Mouse (Mus musculus): Measurements from ENCODE around the gene Mindy3. TPM values are rescaled to one million over a fixed set of nuclear protein-coding genes. Genes with fewer than 3 reads are reported as not detected.

Gene Mindy3
- polyA plus RNA-seq, 1 experiment from 2014 or later = 21.7 TPM

DNA sequence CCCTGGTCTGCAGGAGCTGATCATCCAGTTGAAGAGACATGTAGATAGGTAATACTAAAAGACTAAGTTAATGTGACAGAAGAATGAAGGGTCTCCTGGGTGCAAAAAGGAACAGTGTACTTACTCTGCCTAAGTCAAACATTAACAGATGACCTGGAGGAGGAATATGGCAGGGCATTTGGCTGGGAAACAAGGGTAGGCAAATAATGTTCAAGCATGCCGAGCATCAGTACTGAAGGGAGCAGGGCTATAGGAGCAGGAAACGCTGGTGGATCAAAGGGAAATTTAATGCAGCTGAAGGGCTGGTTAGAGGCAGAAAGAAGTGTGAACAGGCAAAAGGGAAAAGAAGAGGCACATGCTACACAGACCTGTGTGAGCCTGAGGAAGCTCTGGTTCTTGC is 8.1 kb downstream of the Mindy3 start:
- no peak overlapping the region for H3K4me3 ChIP-seq (replicated peaks)
- DNase-seq (no peak), ATAC-seq (ENCODE audit: low read depth) (peak; percentile 46)
- H3K27me3 ChIP-seq = no peaks in the 10 kb centered on the region
- no peak overlapping the region for H3K9ac ChIP-seq
- H3K36me3 ChIP-seq = peaks cover 12% of the 10 kb centered on the region
- H3K9me3 ChIP-seq (replicated peaks) = no peaks in the 10 kb centered on the region
- WGBS (ENCODE audit: insufficient replicate concordance) = 56% methylated on average over 2 of the region's 2 CpGs
- H3K4me2 ChIP-seq = no peak overlapping the region
- no peak overlapping the region for H3K27ac ChIP-seq
- H3K4me1 ChIP-seq (replicated peaks) = peaks cover 37% of the 10 kb centered on the region

DNA sequence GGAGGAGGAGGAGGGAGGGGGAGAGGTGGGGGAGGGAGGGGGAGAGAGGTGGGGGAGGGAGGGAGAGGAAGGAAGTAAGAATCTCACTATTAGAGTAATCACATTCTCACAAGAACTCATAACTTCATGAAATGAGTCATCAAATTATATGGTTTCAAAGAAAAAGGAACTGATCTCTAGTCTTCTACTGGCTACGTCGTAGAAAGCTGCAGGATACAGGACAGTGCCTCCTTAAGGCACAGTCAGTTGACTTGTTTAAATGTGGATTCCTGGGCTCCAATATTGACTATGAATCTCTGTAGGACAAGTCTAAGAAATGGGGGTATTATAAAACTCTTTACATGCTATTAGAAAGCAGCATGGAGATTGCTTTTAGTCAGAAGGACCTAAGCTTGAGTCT is 12.5 kb downstream of the Mindy3 start:
- peaks cover 10% of the 10 kb centered on the region for H3K36me3 ChIP-seq
- ATAC-seq (ENCODE audit: low read depth) (no peak), DNase-seq (no peak)
- no peaks in the 10 kb centered on the region for H3K9me3 ChIP-seq (replicated peaks)
- peaks cover 7% of the 10 kb centered on the region for H3K4me1 ChIP-seq (replicated peaks)
- no peak overlapping the region for H3K27ac ChIP-seq
- H3K4me2 ChIP-seq = no peak overlapping the region
- no peaks in the 10 kb centered on the region for H3K27me3 ChIP-seq
- no peak overlapping the region for H3K9ac ChIP-seq
- H3K4me3 ChIP-seq (replicated peaks) = no peak overlapping the region
- 59% methylated on average over 2 of the region's 2 CpGs for WGBS (ENCODE audit: insufficient replicate concordance)

DNA sequence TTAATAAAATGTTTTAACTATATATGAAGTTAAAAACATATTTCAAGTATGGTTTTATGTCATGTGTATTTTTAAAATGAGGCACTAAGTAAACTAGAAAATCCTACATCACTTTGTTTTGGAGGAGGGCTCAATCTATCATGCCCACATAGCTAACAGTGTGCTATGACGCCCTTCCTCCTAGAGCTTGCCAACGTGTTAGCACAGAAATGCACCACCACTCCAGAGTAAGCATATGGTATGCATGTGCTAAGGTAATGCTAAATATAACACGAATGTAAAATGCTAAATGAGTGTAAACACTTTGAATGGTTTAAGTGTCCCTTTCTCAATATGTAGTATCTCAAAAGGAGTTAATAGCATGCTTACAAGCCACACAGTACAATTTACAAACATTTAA is 16.8 kb downstream of the Mindy3 start:
- DNase-seq (no peak), ATAC-seq (ENCODE audit: low read depth) (no peak)
- Histone ChIP-seq H3K4me1 (replicated peaks) (peaks cover 2% of the 10 kb centered on the region; the same call in 1 of the 2 replicates), H3K9me3 (replicated peaks) (no peaks in the 10 kb centered on the region), H3K27ac (no peak overlapping the region), H3K27me3 (no peaks in the 10 kb centered on the region), H3K9ac (no peak overlapping the region), H3K4me3 (replicated peaks) (no peak overlapping the region), H3K36me3 (peaks cover 7% of the 10 kb centered on the region), H3K4me2 (no peak overlapping the region)
- WGBS (ENCODE audit: insufficient replicate concordance) = 65% methylated on average over 3 of the region's 3 CpGs

DNA sequence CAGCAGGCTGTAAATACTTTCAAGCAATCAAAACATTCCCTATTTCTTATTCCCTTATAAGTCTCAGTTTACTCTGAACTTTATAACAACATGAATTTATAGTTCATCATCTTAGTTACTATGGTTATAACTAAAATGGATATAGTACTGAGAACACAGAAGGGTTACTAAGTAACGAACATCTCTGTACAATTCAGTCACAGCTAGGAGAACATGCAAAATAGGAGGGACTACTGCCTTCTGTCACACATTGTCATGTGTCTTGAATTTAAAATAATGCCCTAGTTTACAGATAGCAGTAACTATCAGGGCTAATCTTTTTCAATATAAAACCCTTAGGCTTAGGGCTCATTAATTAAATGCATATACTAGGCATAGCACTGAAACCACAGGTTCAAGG is 18.1 kb downstream of the Mindy3 start:
- no peaks in the 10 kb centered on the region for H3K27me3 ChIP-seq
- no peak overlapping the region for H3K4me3 ChIP-seq (replicated peaks)
- no peak for ATAC-seq (ENCODE audit: low read depth)
- no peaks in the 10 kb centered on the region for H3K9me3 ChIP-seq (replicated peaks)
- no peak overlapping the region for H3K9ac ChIP-seq
- 90% methylated on average over 1 of the region's 1 CpGs for WGBS (ENCODE audit: insufficient replicate concordance)
- DNase-seq = no peak
- H3K4me1 ChIP-seq (replicated peaks) = peaks cover 2% of the 10 kb centered on the region; the same call in 1 of the 2 replicates
- no peak overlapping the region for H3K27ac ChIP-seq
- peaks cover 9% of the 10 kb centered on the region for H3K36me3 ChIP-seq
- no peak overlapping the region for H3K4me2 ChIP-seq

DNA sequence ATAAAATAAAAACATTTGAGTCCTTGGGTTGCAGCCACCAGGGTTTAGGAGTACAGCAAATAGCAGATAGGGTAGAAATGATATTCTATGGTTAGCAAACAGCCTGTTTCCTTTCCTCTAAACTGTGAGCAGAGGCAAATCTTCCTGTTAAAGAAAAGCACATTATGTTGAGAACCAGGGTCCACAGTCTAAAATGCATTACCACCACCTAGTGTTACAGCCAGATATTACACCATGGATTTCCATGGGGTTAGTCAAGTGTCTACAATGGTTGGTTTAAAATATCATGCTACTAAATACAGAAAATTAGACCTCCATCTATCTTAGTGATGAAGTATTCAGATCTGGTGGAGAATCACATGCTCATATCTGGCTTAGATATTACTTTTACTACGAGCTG is 30.2 kb downstream of the Mindy3 start:
- Histone ChIP-seq H3K4me3 (replicated peaks) (no peak overlapping the region), H3K4me2 (no peak overlapping the region), H3K4me1 (replicated peaks) (no peaks in the 10 kb centered on the region), H3K9ac (no peak overlapping the region), H3K27ac (no peak overlapping the region), H3K27me3 (no peaks in the 10 kb centered on the region), H3K9me3 (replicated peaks) (no peaks in the 10 kb centered on the region), H3K36me3 (peaks cover 33% of the 10 kb centered on the region)
- DNase-seq (peak; percentile 34), ATAC-seq (ENCODE audit: low read depth) (peak; percentile 70)
- 31% methylated on average over 1 of the region's 1 CpGs for WGBS (ENCODE audit: insufficient replicate concordance)

DNA sequence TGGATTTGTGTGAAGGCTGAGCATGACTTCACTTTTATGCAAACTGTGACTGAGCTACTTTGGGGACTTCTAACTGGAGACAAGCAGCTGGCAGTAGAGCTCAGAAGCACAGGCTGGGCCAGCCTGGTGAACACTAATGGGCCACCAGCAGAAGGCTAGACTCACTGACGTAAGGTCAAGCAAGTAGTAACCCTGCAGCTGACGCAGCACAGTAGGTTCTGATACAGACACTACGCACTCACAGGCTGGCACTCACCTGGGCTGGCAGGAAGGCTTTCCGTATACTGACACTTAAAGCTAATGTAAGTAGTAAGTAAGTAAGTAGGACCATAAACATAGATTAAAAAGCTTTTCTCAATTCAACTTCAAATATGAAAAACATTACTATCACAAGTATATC is 30.7 kb downstream of the Mindy3 start:
- no peaks in the 10 kb centered on the region for H3K9me3 ChIP-seq (replicated peaks)
- no peak overlapping the region for H3K9ac ChIP-seq
- H3K4me2 ChIP-seq = no peak overlapping the region
- H3K4me3 ChIP-seq (replicated peaks) = no peak overlapping the region
- peaks cover 33% of the 10 kb centered on the region for H3K36me3 ChIP-seq
- no peaks in the 10 kb centered on the region for H3K27me3 ChIP-seq
- no peaks in the 10 kb centered on the region for H3K4me1 ChIP-seq (replicated peaks)
- WGBS (ENCODE audit: insufficient replicate concordance) = 87% methylated on average over 4 of the region's 4 CpGs
- H3K27ac ChIP-seq = no peak overlapping the region
- ATAC-seq (ENCODE audit: low read depth) (peak; percentile 51; the same call in 1 of the 2 replicates), DNase-seq (no peak)

DNA sequence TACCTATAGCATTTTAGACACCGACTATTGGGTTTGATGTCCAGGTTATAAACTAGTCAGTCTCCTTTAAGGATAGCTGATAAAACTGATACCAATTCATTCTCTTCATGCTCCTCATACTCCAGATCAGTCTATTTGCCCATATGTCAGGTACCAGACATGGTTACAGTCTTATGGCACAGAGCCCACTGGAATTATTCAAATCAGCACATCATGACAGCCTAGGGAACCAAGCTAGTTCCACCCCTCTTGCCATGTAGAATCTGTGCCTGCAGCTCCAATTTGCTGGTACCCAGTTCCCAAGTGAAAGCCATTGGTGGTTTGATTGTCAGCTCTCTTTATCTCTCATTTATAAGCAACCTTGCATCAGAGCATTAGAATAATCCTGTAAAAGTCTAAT is 34.9 kb downstream of the Mindy3 start:
- no peak overlapping the region for H3K4me3 ChIP-seq (replicated peaks)
- WGBS (ENCODE audit: insufficient replicate concordance) = 79% methylated on average over 1 of the region's 1 CpGs
- ATAC-seq (ENCODE audit: low read depth) (no peak), DNase-seq (no peak)
- no peak overlapping the region for H3K4me2 ChIP-seq
- H3K4me1 ChIP-seq (replicated peaks) = peaks cover under 1% of the 10 kb centered on the region
- no peak overlapping the region for H3K9ac ChIP-seq
- no peak overlapping the region for H3K27ac ChIP-seq
- peaks cover 40% of the 10 kb centered on the region for H3K36me3 ChIP-seq
- no peaks in the 10 kb centered on the region for H3K27me3 ChIP-seq
- H3K9me3 ChIP-seq (replicated peaks) = no peaks in the 10 kb centered on the region

DNA sequence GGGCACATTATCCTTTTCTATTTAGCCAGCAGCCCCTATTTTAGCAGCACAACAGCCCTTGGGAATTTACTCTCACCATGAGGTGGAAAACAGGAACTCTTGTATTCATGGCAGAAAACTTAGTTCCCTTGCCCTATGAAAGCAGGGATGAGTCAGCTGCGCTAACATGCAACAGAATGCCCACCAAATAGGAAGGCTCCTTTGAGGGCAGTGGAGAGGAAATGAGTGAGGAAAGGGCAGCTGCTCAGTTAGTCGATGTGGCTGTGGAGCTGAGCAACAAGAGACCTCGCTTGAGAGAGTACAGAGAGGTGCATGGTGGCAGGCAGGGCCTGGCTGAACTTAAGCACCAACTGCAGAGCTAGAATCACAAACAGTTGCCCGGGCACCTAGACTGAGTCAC is 36.6 kb downstream of the Mindy3 start:
- peak overlapping the region; percentile 3; the same call in 1 of the 2 replicates for H3K27ac ChIP-seq

DNA sequence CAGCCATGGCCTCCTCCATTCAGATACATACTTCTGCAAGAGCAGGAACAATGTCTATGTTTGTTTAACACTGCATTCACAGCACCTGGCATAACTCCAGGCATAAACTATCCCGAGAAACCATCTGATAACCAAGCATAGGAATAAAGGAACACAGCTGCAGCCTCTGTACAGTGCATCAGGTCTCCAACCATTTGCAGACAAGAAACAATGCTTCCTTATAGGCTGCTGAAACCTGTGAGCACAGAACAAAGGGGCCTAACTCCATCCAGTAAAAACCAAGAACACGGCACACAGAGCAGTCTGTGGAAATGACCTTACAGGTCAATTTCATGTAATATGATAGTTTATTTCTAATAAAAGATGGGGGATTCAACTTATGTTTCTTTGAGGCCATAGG is 39.0 kb downstream of the Mindy3 start:
- no peak overlapping the region for H3K27ac ChIP-seq
- H3K4me2 ChIP-seq = no peak overlapping the region
- H3K36me3 ChIP-seq = peaks cover 27% of the 10 kb centered on the region
- no peak overlapping the region for H3K4me3 ChIP-seq (replicated peaks)
- WGBS (ENCODE audit: insufficient replicate concordance) = 70% methylated on average over 2 of the region's 2 CpGs
- DNase-seq (no peak), ATAC-seq (ENCODE audit: low read depth) (no peak)
- no peaks in the 10 kb centered on the region for H3K9me3 ChIP-seq (replicated peaks)
- H3K27me3 ChIP-seq = no peaks in the 10 kb centered on the region
- peaks cover 22% of the 10 kb centered on the region for H3K4me1 ChIP-seq (replicated peaks)
- H3K9ac ChIP-seq = no peak overlapping the region

More for the DNA sequence above, 36.6 kb downstream of the Mindy3 start:
- WGBS (ENCODE audit: insufficient replicate concordance) = 52% methylated on average over 4 of the region's 4 CpGs
- DNase-seq (no peak), ATAC-seq (ENCODE audit: low read depth) (no peak)
- no peaks in the 10 kb centered on the region for H3K27me3 ChIP-seq
- H3K4me1 ChIP-seq (replicated peaks) = peaks cover 18% of the 10 kb centered on the region
- no peak overlapping the region for H3K4me3 ChIP-seq (replicated peaks)
- H3K4me2 ChIP-seq = no peak overlapping the region
- H3K9ac ChIP-seq = no peak overlapping the region
- H3K36me3 ChIP-seq = peaks cover 35% of the 10 kb centered on the region
- no peaks in the 10 kb centered on the region for H3K9me3 ChIP-seq (replicated peaks)

DNA sequence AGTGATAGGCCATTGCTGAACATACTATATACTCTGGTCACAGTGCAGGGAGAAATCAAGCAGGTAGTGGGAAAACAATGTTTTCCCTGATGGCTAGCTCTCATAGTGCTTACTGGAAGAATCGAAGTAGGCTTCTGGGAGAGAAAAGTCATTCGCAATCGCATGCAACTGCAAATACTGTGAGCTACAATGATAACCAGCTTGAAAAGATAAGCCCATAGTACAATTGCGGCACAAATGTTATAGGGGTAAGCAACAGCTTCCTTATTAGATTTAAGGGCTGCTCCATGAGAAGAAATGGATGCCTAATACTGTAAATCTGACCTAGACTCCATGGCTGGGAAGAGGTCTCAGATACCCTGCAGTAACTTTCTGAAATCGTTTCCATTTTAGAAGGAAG is 40.7 kb downstream of the Mindy3 start:
- Histone ChIP-seq H3K4me1 (replicated peaks) (peaks cover 36% of the 10 kb centered on the region), H3K36me3 (peaks cover 21% of the 10 kb centered on the region), H3K27ac (peak overlapping the region; percentile 48), H3K9me3 (replicated peaks) (no peaks in the 10 kb centered on the region), H3K27me3 (no peaks in the 10 kb centered on the region), H3K9ac (peak overlapping the region; percentile 2; the same call in 1 of the 2 replicates), H3K4me2 (0 out of 2 replicates have a peak overlapping the region, but pooled peaks have one; percentile 4), H3K4me3 (replicated peaks) (no peak overlapping the region)
- DNase-seq (peak; percentile 21), ATAC-seq (ENCODE audit: low read depth) (peak; percentile 72)
- WGBS (ENCODE audit: insufficient replicate concordance) = 37% methylated on average over 5 of the region's 5 CpGs

DNA sequence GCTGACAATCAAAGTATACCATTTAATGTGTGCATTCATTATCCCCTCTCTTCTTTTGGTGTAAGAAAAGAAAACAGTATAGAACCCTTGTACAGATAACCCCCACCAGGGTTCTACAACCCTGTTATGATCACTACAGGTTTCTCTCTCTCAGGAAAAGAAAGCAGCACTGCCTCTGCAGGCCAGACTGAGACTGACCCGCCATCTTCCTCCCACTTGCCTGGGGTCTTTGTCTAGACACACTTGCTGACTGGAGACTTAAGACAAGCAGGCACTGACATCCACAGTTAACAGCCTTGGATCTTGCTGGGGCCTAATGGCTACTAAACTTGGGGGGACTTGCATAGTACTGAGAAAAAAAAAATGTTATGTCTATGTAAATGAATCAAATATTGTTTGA is 42.2 kb downstream of the Mindy3 start:
- H3K27ac ChIP-seq = no peak overlapping the region
- H3K36me3 ChIP-seq = peaks cover 15% of the 10 kb centered on the region; the same call in 1 of the 2 replicates
- 66% methylated on average over 1 of the region's 1 CpGs for WGBS (ENCODE audit: insufficient replicate concordance)
- no peak for ATAC-seq (ENCODE audit: low read depth)
- no peaks in the 10 kb centered on the region for H3K27me3 ChIP-seq
- H3K4me1 ChIP-seq (replicated peaks) = peaks cover 45% of the 10 kb centered on the region
- H3K4me3 ChIP-seq (replicated peaks) = no peak overlapping the region
- no peaks in the 10 kb centered on the region for H3K9me3 ChIP-seq (replicated peaks)
- H3K4me2 ChIP-seq = no peak overlapping the region
- no peak for DNase-seq
- no peak overlapping the region for H3K9ac ChIP-seq

DNA sequence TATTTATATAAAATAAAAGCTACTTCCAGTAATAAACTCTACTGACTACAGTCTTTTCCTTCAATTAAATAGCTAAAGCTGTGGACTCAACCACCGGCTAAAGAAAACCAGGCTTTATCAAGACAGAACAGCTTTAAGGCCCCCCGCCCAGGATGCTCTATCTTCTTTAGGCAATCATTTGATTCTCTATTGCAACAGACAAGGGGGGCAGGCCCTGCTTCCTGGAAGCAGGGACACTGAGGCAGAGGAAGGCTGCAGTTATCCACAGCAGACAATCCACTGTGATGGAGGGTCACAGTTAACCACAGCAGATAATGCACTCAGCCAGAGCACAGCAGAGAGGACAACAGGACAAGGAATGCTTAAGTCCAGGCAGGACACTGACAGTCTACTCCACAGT is 46.4 kb downstream of the Mindy3 start:
- Histone ChIP-seq H3K4me3 (replicated peaks) (no peak overlapping the region), H3K36me3 (0 out of 2 replicates have a peak, but pooled peaks cover 10% of the 10 kb centered on the region), H3K27me3 (no peaks in the 10 kb centered on the region), H3K27ac (peak overlapping the region; percentile 48; the same call in 1 of the 2 replicates), H3K9me3 (replicated peaks) (no peaks in the 10 kb centered on the region), H3K9ac (peak overlapping the region; percentile 15; the same call in 1 of the 2 replicates), H3K4me1 (replicated peaks) (peaks cover 62% of the 10 kb centered on the region), H3K4me2 (peak overlapping the region; percentile 39)
- peak; percentile 94 for ATAC-seq (ENCODE audit: low read depth)
- peak; percentile 82 for DNase-seq
- 5% methylated on average over 2 of the region's 2 CpGs for WGBS (ENCODE audit: insufficient replicate concordance)

Measured in liver, embryonic 13.5 days (tissue).